Mouse (Mus musculus): ENCODE data around the gene Rab11fip5.

The Rab11fip5 gene

GRCm38 (mm10) chr6:85348133-85348532 lies 26.3 kb downstream of the Rab11fip5 start:
- DNase-seq (ENCODE audit: low read depth, low spot score): no peak

- DNase-seq (ENCODE audit: low read depth, low spot score): peak; percentile 90
These were observed 28.3 kb downstream of the Rab11fip5 start for GRCm38 (mm10) chr6:85346028-85346634.

- no peak for DNase-seq (ENCODE audit: low read depth, low spot score)
These were observed 29.5 kb downstream of the Rab11fip5 start for GRCm38 (mm10) chr6:85344929-85345328.

GRCm38 (mm10) chr6:85343027-85343426 lies 31.4 kb downstream of the Rab11fip5 start:
- DNase-seq (ENCODE audit: low read depth, low spot score): no peak

- DNase-seq (ENCODE audit: low read depth, low spot score): no peak
These were observed 32.5 kb downstream of the Rab11fip5 start for GRCm38 (mm10) chr6:85341814-85342501.

- no peak for DNase-seq (ENCODE audit: low read depth, low spot score)
These were observed 34.2 kb downstream of the Rab11fip5 start for GRCm38 (mm10) chr6:85340184-85340583.

GRCm38 (mm10) chr6:85339273-85339901 lies 35.0 kb downstream of the Rab11fip5 start:
- peak; percentile 18 for DNase-seq (ENCODE audit: low read depth, low spot score)

- no peak for DNase-seq (ENCODE audit: low read depth, low spot score)
These were observed 37.5 kb downstream of the Rab11fip5 start for GRCm38 (mm10) chr6:85336944-85337343.

GRCm38 (mm10) chr6:85335352-85335751 lies 39.1 kb downstream of the Rab11fip5 start:
- no peak for DNase-seq (ENCODE audit: low read depth, low spot score)

- DNase-seq (ENCODE audit: low read depth, low spot score): no peak
These were observed 39.6 kb downstream of the Rab11fip5 start for GRCm38 (mm10) chr6:85334851-85335250.

GRCm38 (mm10) chr6:85334251-85334650 lies 40.2 kb downstream of the Rab11fip5 start:
- DNase-seq (ENCODE audit: low read depth, low spot score): no peak

GRCm38 (mm10) chr6:85333732-85334131 lies 40.7 kb downstream of the Rab11fip5 start:
- peak; percentile 39 for DNase-seq (ENCODE audit: low read depth, low spot score)

GRCm38 (mm10) chr6:85333000-85333669 lies 41.3 kb downstream of the Rab11fip5 start, which contains the start of gene Sfxn5:
Gene Sfxn5, minus strand, starts transcription at chr6:85333422.
- DNase-seq (ENCODE audit: low read depth, low spot score): peak; percentile 91

GRCm38 (mm10) chr6:85332351-85332999 lies 42.0 kb downstream of the Rab11fip5 start:
- no peak for DNase-seq (ENCODE audit: low read depth, low spot score)

GRCm38 (mm10) chr6:85331736-85332135 lies 42.7 kb downstream of the Rab11fip5 start:
- no peak for DNase-seq (ENCODE audit: low read depth, low spot score)

GRCm38 (mm10) chr6:85331221-85331735 lies 43.2 kb downstream of the Rab11fip5 start:
- no peak for DNase-seq (ENCODE audit: low read depth, low spot score)

GRCm38 (mm10) chr6:85329666-85330185 lies 44.7 kb downstream of the Rab11fip5 start:
- no peak for DNase-seq (ENCODE audit: low read depth, low spot score)

GRCm38 (mm10) chr6:85326564-85326963 lies 47.9 kb downstream of the Rab11fip5 start:
- DNase-seq (ENCODE audit: low read depth, low spot score): no peak

GRCm38 (mm10) chr6:85325109-85325508 lies 49.3 kb downstream of the Rab11fip5 start:
- no peak for DNase-seq (ENCODE audit: low read depth, low spot score)

- no peak for DNase-seq (ENCODE audit: low read depth, low spot score)
These were observed 54.0 kb downstream of the Rab11fip5 start for GRCm38 (mm10) chr6:85320445-85320866.

- DNase-seq (ENCODE audit: low read depth, low spot score): no peak
These were observed 58.2 kb downstream of the Rab11fip5 start for GRCm38 (mm10) chr6:85316211-85316610.

Measured in forelimb bud, embryonic 11.5 days (tissue).